In genomic region chr4:155802741-155803339, GRCm38 (mm10) we compare ENCODE assay signal across 8 mouse cellular contexts. TPM values are rescaled to one million over a fixed set of nuclear protein-coding genes. Genes with fewer than 3 reads are reported as not detected.
DNase-seq lines count a peak whose midpoint lies in the region; ATAC-seq and TF ChIP-seq lines count a peak whose summit lies in the region.

Gene Mrpl20, plus strand, starts transcription at chr4:155802878.

- TF ChIP-seq CTCF in lung, postnatal 0 days (IDR thresholded peaks at IDR 0.05), result peak; percentile 33; the same call in 1 of the 2 replicates
- TF ChIP-seq CTCF in bone marrow macrophage, adult 2 months (IDR thresholded peaks at IDR 0.05; ENCODE audit: low read depth, low read length), result no peak
- TF ChIP-seq CTCF in hindbrain, postnatal 0 days (IDR thresholded peaks at IDR 0.05; ENCODE audit: low read depth), result no peak
- peak; percentile 51 for TF ChIP-seq CTCF in liver, postnatal 0 days (IDR thresholded peaks at IDR 0.05; ENCODE audit: low read depth)

- no peaks in the 10 kb centered on the region for H3K27me3 ChIP-seq in lung, postnatal 0 days (replicated peaks; ENCODE audit: insufficient read depth, low read length)
- H3K27me3 ChIP-seq in hindbrain, postnatal 0 days (ENCODE audit: insufficient read depth, low read length), result no peaks in the 10 kb centered on the region
- no peaks in the 10 kb centered on the region for H3K27me3 ChIP-seq in liver, postnatal 0 days (ENCODE audit: insufficient read depth, low read length)

- H3K4me3 ChIP-seq in lung, postnatal 0 days (ENCODE audit: low read depth, low read length), result peak within 1 kb of the TSS; percentile 67
- H3K4me3 ChIP-seq in bone marrow macrophage, adult 2 months (ENCODE audit: insufficient read depth, low read length), result peak within 1 kb of the TSS; percentile 88
- H3K4me3 ChIP-seq in hindbrain, postnatal 0 days (ENCODE audit: low read length), result peak within 1 kb of the TSS; percentile 89
- peak within 1 kb of the TSS; percentile 90 for H3K4me3 ChIP-seq in liver, postnatal 0 days (ENCODE audit: low read depth, low read length)

- no peak for TF ChIP-seq EP300 in lung, postnatal 0 days (IDR thresholded peaks at IDR 0.05)
- TF ChIP-seq EP300 in liver, postnatal 0 days (IDR thresholded peaks at IDR 0.05; ENCODE audit: low read depth), result no peak

- ATAC-seq in lung, postnatal 0 days, result peak; percentile 34; the same call in 1 of the 2 replicates
- peak; percentile 22 for ATAC-seq in hindbrain, postnatal 0 days
- peak; percentile 54 for ATAC-seq in liver, postnatal 0 days

- no peak for TF ChIP-seq POLR2A in bone marrow macrophage, adult 2 months (IDR thresholded peaks at IDR 0.05; ENCODE audit: borderline replicate concordance, low read depth, low read length)

- peak; percentile 64 for DNase-seq in lung, postnatal 0 days (ENCODE audit: low spot score)
- no peak for DNase-seq in lung, postnatal 4 days
- no peak for DNase-seq in gastrocnemius, adult 8-10 months (ENCODE audit: low spot score in 2 of 2)
- peak; percentile 44 for DNase-seq in hindbrain, postnatal 0 days (ENCODE audit: low spot score)
- no peak for DNase-seq in liver, postnatal 0 days
- peak; percentile 15 for DNase-seq in thymus, postnatal 25 days
- DNase-seq in cerebellum, postnatal 36 days, result no peak

- peak within 1 kb of the TSS; percentile 68 for H3K27ac ChIP-seq in lung, postnatal 0 days (ENCODE audit: low read length)
- peak within 1 kb of the TSS; percentile 56 for H3K27ac ChIP-seq in bone marrow macrophage, adult 2 months (ENCODE audit: insufficient read depth, low read depth, low read length)
- peak within 1 kb of the TSS; percentile 71; the same call in 1 of the 2 replicates for H3K27ac ChIP-seq in hindbrain, postnatal 0 days
- H3K27ac ChIP-seq in liver, postnatal 0 days (ENCODE audit: low read depth), result peak within 1 kb of the TSS; percentile 88

- H3K4me1 ChIP-seq in lung, postnatal 0 days (ENCODE audit: insufficient read depth, low read depth, low read length), result 0 out of 2 replicates have a peak, but pooled peaks cover 5% of the 10 kb centered on the region
- H3K4me1 ChIP-seq in bone marrow macrophage, adult 2 months (ENCODE audit: control insufficient read depth, insufficient read depth, low read length), result peaks cover 9% of the 10 kb centered on the region
- peaks cover 7% of the 10 kb centered on the region; the same call in 1 of the 2 replicates for H3K4me1 ChIP-seq in hindbrain, postnatal 0 days (ENCODE audit: insufficient read depth, low read length)
- H3K4me1 ChIP-seq in liver, postnatal 0 days (ENCODE audit: insufficient read depth), result peaks cover 18% of the 10 kb centered on the region

- H3K36me3 ChIP-seq in lung, postnatal 0 days (ENCODE audit: insufficient read depth, low read length), result peaks cover 5% of the 10 kb centered on the region; the same call in 1 of the 2 replicates
- H3K36me3 ChIP-seq in hindbrain, postnatal 0 days (ENCODE audit: insufficient read depth, low read length), result peaks cover 7% of the 10 kb centered on the region
- H3K36me3 ChIP-seq in liver, postnatal 0 days (replicated peaks; ENCODE audit: insufficient read depth, low read length), result peaks cover 18% of the 10 kb centered on the region

- WGBS in lung, postnatal 0 days, result 7% methylated on average over 12 of the region's 12 CpGs
- 8% methylated on average over 12 of the region's 12 CpGs for WGBS in hindbrain, postnatal 0 days
- WGBS in liver, postnatal 0 days (ENCODE audit: insufficient replicate concordance), result 11% methylated on average over 12 of the region's 12 CpGs

- peak within 1 kb of the TSS; percentile 68 for H3K9ac ChIP-seq in lung, postnatal 0 days (replicated peaks; ENCODE audit: low read depth)
- peak within 1 kb of the TSS; percentile 77 for H3K9ac ChIP-seq in hindbrain, postnatal 0 days (replicated peaks; ENCODE audit: low read length)
- peak within 1 kb of the TSS; percentile 85 for H3K9ac ChIP-seq in liver, postnatal 0 days (replicated peaks)

- H3K4me2 ChIP-seq in lung, postnatal 0 days (replicated peaks; ENCODE audit: low read depth, low read length), result peak within 1 kb of the TSS; percentile 67
- peak within 1 kb of the TSS; percentile 64 for H3K4me2 ChIP-seq in hindbrain, postnatal 0 days (ENCODE audit: low read depth, low read length)
- H3K4me2 ChIP-seq in liver, postnatal 0 days (ENCODE audit: low read depth, low read length), result peak within 1 kb of the TSS; percentile 76

- H3K9me3 ChIP-seq in lung, postnatal 0 days (ENCODE audit: low read length), result no peaks in the 10 kb centered on the region
- no peaks in the 10 kb centered on the region for H3K9me3 ChIP-seq in hindbrain, postnatal 0 days (ENCODE audit: low read length)
- H3K9me3 ChIP-seq in liver, postnatal 0 days (ENCODE audit: low read length), result no peaks in the 10 kb centered on the region

RNA-seq across cellular contexts. Expression of gene Mrpl20, which starts in this region (rescaled TPM):
- polyA plus RNA-seq in lung, postnatal 0 days (2015; fragmentation: Nextera tagmentation; extraction: Ambion mirVana), result 164 and 186 TPM in 2 replicates
- polyA plus RNA-seq in bone marrow macrophage, adult 2 months (2012; ENCODE audit: insufficient read depth, insufficient read length, missing spikeins), result 81.6 and 99.5 TPM in 2 replicates
- 10 to 100 TPM; 46.2 to 50.5 (median 47.7) TPM for total RNA-seq in gastrocnemius, adult 8-10 months (2022)
- total RNA-seq in hindbrain, postnatal 0 days (2014; rRNA removed), result 75.4 and 87.5 TPM in 2 replicates
- 303 and 310 TPM in 2 replicates for polyA plus RNA-seq in hindbrain, postnatal 0 days (2015; fragmentation: Nextera tagmentation; extraction: Ambion mirVana)
- 167 and 171 TPM in 2 replicates for polyA plus RNA-seq in liver, postnatal 0 days (2015; fragmentation: Nextera tagmentation; extraction: Ambion mirVana)

Comparison
In these comparisons a context has a peak if more than half of its experiments do, and no peak if none do; other contexts are left out.
1. DNase-seq: peak in lung, postnatal 0 days (single experiment), hindbrain, postnatal 0 days (single experiment) and thymus, postnatal 25 days (single experiment); none in lung, postnatal 4 days (0 of 2), gastrocnemius, adult 8-10 months (0 of 2), liver, postnatal 0 days (single experiment) and cerebellum, postnatal 36 days (0 of 2).
2. CTCF ChIP-seq: peak in lung, postnatal 0 days (single experiment) and liver, postnatal 0 days (single experiment); none in bone marrow macrophage, adult 2 months (single experiment) and hindbrain, postnatal 0 days (single experiment).
3. Peak in every context shown above with its lines, with median percentiles within 50 percentile points of each other: ATAC-seq, H3K27ac ChIP-seq, H3K4me2 ChIP-seq, H3K4me3 ChIP-seq and H3K9ac ChIP-seq.